ENCODE assay signal across 8 mouse cellular contexts in genomic region chr4:155654183-155654455, GRCm38 (mm10). TPM values are rescaled to one million over a fixed set of nuclear protein-coding genes. Genes with fewer than 3 reads are reported as not detected.
DNase-seq lines count a peak whose midpoint lies in the region; ATAC-seq and TF ChIP-seq lines count a peak whose summit lies in the region.

No protein-coding gene starts in this region.

- no peak for TF ChIP-seq EP300 in liver, embryonic 14.5 days (IDR thresholded peaks at IDR 0.05; ENCODE audit: low read depth)

- H3K4me2 ChIP-seq in forebrain, embryonic 16.5 days (ENCODE audit: low read length) = peak overlapping the region; percentile 50
- peak overlapping the region; percentile 59 for H3K4me2 ChIP-seq in liver, embryonic 14.5 days (ENCODE audit: low read depth)

- H3K27me3 ChIP-seq in forebrain, embryonic 16.5 days (replicated peaks; ENCODE audit: control insufficient read depth, insufficient read depth, low read length) = peaks cover 53% of the 10 kb centered on the region
- H3K27me3 ChIP-seq in liver, embryonic 14.5 days (ENCODE audit: control insufficient read depth, insufficient read depth, low read length) = peaks cover 39% of the 10 kb centered on the region

- H3K36me3 ChIP-seq in forebrain, embryonic 16.5 days (ENCODE audit: control insufficient read depth, insufficient read depth) = peaks cover 21% of the 10 kb centered on the region
- H3K36me3 ChIP-seq in liver, embryonic 14.5 days (replicated peaks; ENCODE audit: control insufficient read depth, insufficient read depth, low read depth) = peaks cover 13% of the 10 kb centered on the region

- no peaks in the 10 kb centered on the region for H3K9me3 ChIP-seq in forebrain, embryonic 16.5 days (ENCODE audit: control insufficient read depth, low read length)
- H3K9me3 ChIP-seq in liver, embryonic 14.5 days (ENCODE audit: control insufficient read depth, low read length) = no peaks in the 10 kb centered on the region

- H3K27ac ChIP-seq in forebrain, embryonic 16.5 days (ENCODE audit: low read length) = no peak overlapping the region
- no peak overlapping the region for H3K27ac ChIP-seq in liver, embryonic 14.5 days

- peaks cover 28% of the 10 kb centered on the region for H3K4me1 ChIP-seq in forebrain, embryonic 16.5 days (replicated peaks; ENCODE audit: control insufficient read depth, insufficient read depth, low read length)
- H3K4me1 ChIP-seq in liver, embryonic 14.5 days (replicated peaks; ENCODE audit: control insufficient read depth in 2 of 2, insufficient read depth in 2 of 2, low read length in 1 of 2) = no peaks in the 10 kb centered on the region

- no peak for TF ChIP-seq CTCF in liver, embryonic 14.5 days (IDR thresholded peaks at IDR 0.05; ENCODE audit: low read depth)

- under 1% methylated on average over 6 of the region's 6 CpGs for WGBS in forebrain, embryonic 16.5 days
- WGBS in liver, embryonic 14.5 days (ENCODE audit: insufficient replicate concordance) = 1% methylated on average over 6 of the region's 6 CpGs

- H3K4me3 ChIP-seq in forebrain, embryonic 16.5 days (replicated peaks; ENCODE audit: low read length) = peak overlapping the region; percentile 31
- peak overlapping the region in 1 of 2 experiments; percentile 35; a peak in 2 of 4 replicates for H3K4me3 ChIP-seq in liver, embryonic 14.5 days (ENCODE audit: insufficient read depth in 1 of 2, low read depth in 2 of 2, low read length in 2 of 2)

- peak; percentile 16; the same call in 1 of the 2 replicates for ATAC-seq in forebrain, embryonic 16.5 days
- no peak for ATAC-seq in liver, embryonic 14.5 days (ENCODE audit: insufficient read depth)
- no peak for ATAC-seq in CD4-positive, CD25-positive, alpha-beta regulatory T cell, adult 4 months

- peak; percentile 71 for DNase-seq in cerebellum, adult 11-12 months
- DNase-seq in cerebellum, postnatal 25 days = no peak
- peak; percentile 41 to 46 for DNase-seq in B cell, adult 2 months
- no peak for DNase-seq in liver, embryonic 14.5 days (ENCODE audit: low read depth in 3 of 3, low spot score in 3 of 3)
- no peak for DNase-seq in layer of hippocampus, adult 9-10 months (ENCODE audit: low spot score)
- DNase-seq in thymus, postnatal 4 days = no peak

- H3K9ac ChIP-seq in forebrain, embryonic 16.5 days (replicated peaks; ENCODE audit: low read depth, low read length) = no peak overlapping the region
- H3K9ac ChIP-seq in liver, embryonic 14.5 days (replicated peaks) = no peak overlapping the region

RNA-seq across cellular contexts. Expression of gene Mmp23, which starts 0.9 kb away (rescaled TPM):
- polyA plus RNA-seq in forebrain, embryonic 16.5 days (2015; fragmentation: Nextera tagmentation; extraction: Ambion mirVana) = 3.0 and 3.2 TPM in 2 replicates
- 3.4 and 5.4 TPM in 2 replicates for polyA plus RNA-seq in liver, embryonic 14.5 days (2012; rRNA removed)
- 2.8 TPM in 2 replicates for polyA plus RNA-seq in liver, embryonic 14.5 days (2014; fragmentation: Nextera tagmentation; extraction: Ambion mirVana)
- polyA plus RNA-seq in CD4-positive, CD25-positive, alpha-beta regulatory T cell, adult 4 months (2017; shearing (Covaris generic)) = not detected

RNA-seq across cellular contexts. Expression of gene Gm10563, which starts 8.9 kb away (rescaled TPM):
- polyA plus RNA-seq in forebrain, embryonic 16.5 days (2015; fragmentation: Nextera tagmentation; extraction: Ambion mirVana) = not detected in 2 replicates
- not detected in 2 replicates for polyA plus RNA-seq in liver, embryonic 14.5 days (2012; rRNA removed)
- polyA plus RNA-seq in liver, embryonic 14.5 days (2014; fragmentation: Nextera tagmentation; extraction: Ambion mirVana) = not detected in 2 replicates
- polyA plus RNA-seq in CD4-positive, CD25-positive, alpha-beta regulatory T cell, adult 4 months (2017; shearing (Covaris generic)) = not detected

RNA-seq across cellular contexts. Expression of gene Mib2, which starts 14.9 kb away (rescaled TPM):
- polyA plus RNA-seq in forebrain, embryonic 16.5 days (2015; fragmentation: Nextera tagmentation; extraction: Ambion mirVana) = 49.8 and 63.1 TPM in 2 replicates
- polyA plus RNA-seq in liver, embryonic 14.5 days (2012; rRNA removed) = 4.8 and 4.9 TPM in 2 replicates
- 1.8 and 1.9 TPM in 2 replicates for polyA plus RNA-seq in liver, embryonic 14.5 days (2014; fragmentation: Nextera tagmentation; extraction: Ambion mirVana)
- polyA plus RNA-seq in CD4-positive, CD25-positive, alpha-beta regulatory T cell, adult 4 months (2017; shearing (Covaris generic)) = 1 to 10 TPM; 4.8 to 5.1 TPM

RNA-seq across cellular contexts. Expression of gene Cdk11b, which starts 29.5 kb away (rescaled TPM):
- 62.4 and 65.2 TPM in 2 replicates for polyA plus RNA-seq in forebrain, embryonic 16.5 days (2015; fragmentation: Nextera tagmentation; extraction: Ambion mirVana)
- 12.6 and 21.4 TPM in 2 replicates for polyA plus RNA-seq in liver, embryonic 14.5 days (2012; rRNA removed)
- 16.3 and 19.4 TPM in 2 replicates for polyA plus RNA-seq in liver, embryonic 14.5 days (2014; fragmentation: Nextera tagmentation; extraction: Ambion mirVana)
- 100 to 1,000 TPM; 121 to 144 TPM for polyA plus RNA-seq in CD4-positive, CD25-positive, alpha-beta regulatory T cell, adult 4 months (2017; shearing (Covaris generic))

RNA-seq across cellular contexts. Expression of gene Fndc10, which starts 40.0 kb away (rescaled TPM):
- 4.8 and 7.5 TPM in 2 replicates for polyA plus RNA-seq in forebrain, embryonic 16.5 days (2015; fragmentation: Nextera tagmentation; extraction: Ambion mirVana)
- 0.58 and 0.87 TPM in 2 replicates for polyA plus RNA-seq in liver, embryonic 14.5 days (2012; rRNA removed)
- 0.10 and 0.15 TPM in 2 replicates for polyA plus RNA-seq in liver, embryonic 14.5 days (2014; fragmentation: Nextera tagmentation; extraction: Ambion mirVana)
- polyA plus RNA-seq in CD4-positive, CD25-positive, alpha-beta regulatory T cell, adult 4 months (2017; shearing (Covaris generic)) = 1 to 10 TPM in 1 of 2 experiments, under 1 TPM in 1; 0.59 to 1.4 TPM

Comparison
In these comparisons a context has a peak if more than half of its experiments do, and no peak if none do; other contexts are left out.
1. DNase-seq: peak in cerebellum, adult 11-12 months (single experiment) and B cell, adult 2 months (2 of 2); none in cerebellum, postnatal 25 days (0 of 2), liver, embryonic 14.5 days (0 of 3), layer of hippocampus, adult 9-10 months (single experiment) and thymus, postnatal 4 days (single experiment).